ENCODE assay signal across 21 mouse cellular contexts in genomic region chr1:24877014-24877413, GRCm38 (mm10).
"Had no signal": no experiment of that assay in that cellular context is flagged by ENCODE, and none has a peak within 500 bp of the region (broad histone marks: within the 10 kb centered on the region; RNA-seq: fewer than 3 reads in every experiment).

No protein-coding gene starts in this region.

- H3K4me1 ChIP-seq: kidney, embryonic 15.5 days; limb, embryonic 12.5 days; limb, embryonic 15.5 days; lung, embryonic 15.5 days; midbrain, embryonic 12.5 days; midbrain, embryonic 15.5 days; neural tube, embryonic 12.5 days; neural tube, embryonic 15.5 days; stomach, embryonic 15.5 days had no signal

- H3K27me3 ChIP-seq: kidney, embryonic 15.5 days; limb, embryonic 12.5 days; limb, embryonic 15.5 days; lung, embryonic 15.5 days; midbrain, embryonic 12.5 days; midbrain, embryonic 15.5 days; neural tube, embryonic 12.5 days; neural tube, embryonic 15.5 days; stomach, embryonic 15.5 days had no signal

- H3K4me3 ChIP-seq: kidney, embryonic 15.5 days; left cerebral cortex, adult 2 months; limb, embryonic 12.5 days; limb, embryonic 15.5 days; lung, embryonic 15.5 days; midbrain, embryonic 12.5 days; midbrain, embryonic 15.5 days; neural tube, embryonic 12.5 days; neural tube, embryonic 15.5 days; stomach, embryonic 15.5 days had no signal

- H3K27ac ChIP-seq: kidney, embryonic 15.5 days; left cerebral cortex, adult 2 months; limb, embryonic 12.5 days; limb, embryonic 15.5 days; liver, embryonic 14.5 days; lung, embryonic 15.5 days; midbrain, embryonic 12.5 days; midbrain, embryonic 15.5 days; neural tube, embryonic 12.5 days; neural tube, embryonic 15.5 days; stomach, embryonic 15.5 days had no signal

- DNase-seq: kidney, postnatal 10 days; layer of hippocampus, postnatal 36 days; left cerebral cortex, postnatal 4 days; liver, postnatal 0 days; lung, postnatal 10 days; lung, postnatal 4 days; right cerebral cortex, adult 18-20 months; right cerebral cortex, postnatal 14 days; spleen, adult 18-20 months; thymus, postnatal 25 days had no signal

- ATAC-seq: liver, postnatal 0 days; midbrain, embryonic 15.5 days had no signal
